Mouse (Mus musculus) forebrain, embryonic 11.5 days (tissue): ENCODE data around the gene Tbx19. TPM values are rescaled to one million over a fixed set of nuclear protein-coding genes. Genes with fewer than 3 reads are reported as not detected.

Experiments used
- ATAC-seq: fragments of 200-750 bp; cut with Nextera tagmentation; replicated peaks from 2 replicates; pipeline ENCODE4 v1.8.0; 2017; ENCODE audit warnings: moderate TSS enrichment; ENCODE audit not compliant: low FRiP score
- DNase-seq: peaks from one replicate; pipeline ENCODE4 v3.0.0-alpha.2; 2017; ENCODE audit warnings: low spot score
- H3K27ac ChIP-seq: fragments of 300-500 bp; sonication (generic); 2 replicates; pipeline ENCODE4 v1.5.1; 2014; ENCODE audit warnings: low read depth, low read length
- H3K27me3 ChIP-seq: fragments of 300-500 bp; sonication (generic); 2 replicates; pipeline ENCODE4 v1.6.1; 2014; ENCODE audit warnings: mild to moderate bottlenecking, low read length, mixed read lengths; ENCODE audit not compliant: control insufficient read depth, insufficient read depth
- H3K36me3 ChIP-seq: fragments of 300-500 bp; sonication (generic); 2 replicates; pipeline ENCODE4 v1.6.1; 2014; ENCODE audit warnings: mild to moderate bottlenecking, low read length, moderate library complexity, mixed read lengths; ENCODE audit not compliant: control insufficient read depth, insufficient read depth
- H3K4me1 ChIP-seq: fragments of 300-500 bp; sonication (generic); replicated peaks from 2 replicates; pipeline ENCODE4 v1.6.1; 2014; ENCODE audit warnings: low read length, mixed read lengths; ENCODE audit not compliant: control insufficient read depth, insufficient read depth
- H3K4me2 ChIP-seq: fragments of 300-500 bp; sonication (generic); 2 replicates; pipeline ENCODE4 v1.6.1; 2014; ENCODE audit warnings: low read depth, mild to moderate bottlenecking, low read length, moderate library complexity, mixed read lengths; ENCODE audit not compliant: severe bottlenecking
- H3K4me3 ChIP-seq: fragments of 300-500 bp; sonication (generic); 2 replicates; pipeline ENCODE4 v1.5.1; 2014; ENCODE audit warnings: low read depth, low read length
- H3K9ac ChIP-seq: fragments of 300-500 bp; sonication (generic); 2 replicates; pipeline ENCODE4 v1.6.1; 2014; ENCODE audit warnings: low read length
- H3K9me3 ChIP-seq: fragments of 300-500 bp; sonication (generic); 2 replicates; pipeline ENCODE4 v1.6.1; 2016; ENCODE audit warnings: low read length, mixed read lengths; ENCODE audit not compliant: control insufficient read depth
- WGBS: fragments of 180-500 bp; shearing (Covaris S2); extraction: QIAGEN DNeasy Blood & Tissue Kit; methylation state at CpG from one replicate; pipeline ENCODE4 v1.1.7; 2014; 5-methylcytosine and 5-hydroxymethylcytosine counted together
- polyA plus RNA-seq: library from polyadenylated mRNA; unstranded; fragments of >200 nt; fragmentation: Nextera tagmentation; extraction: Ambion mirVana; gene quantifications from 2 replicates; pipeline ENCODE4 v1.2.1, GENCODE M21; 2014

The Tbx19 gene
- polyA plus RNA-seq, 1 experiment from 2014 or later: not detected

GRCm38 (mm10) chr1:165104707-165105259, 55.8 kb downstream of the Tbx19 start:
- H3K9me3 ChIP-seq: no peaks in the 10 kb centered on the region
- DNase-seq (no peak), ATAC-seq (no peak)
- no peak overlapping the region for H3K9ac ChIP-seq
- 78% methylated on average over 7 of the region's 7 CpGs for WGBS
- no peaks in the 10 kb centered on the region for H3K36me3 ChIP-seq
- no peak overlapping the region for H3K27ac ChIP-seq
- H3K27me3 ChIP-seq: no peaks in the 10 kb centered on the region
- H3K4me3 ChIP-seq: no peak overlapping the region
- no peak overlapping the region for H3K4me2 ChIP-seq
- no peaks in the 10 kb centered on the region for H3K4me1 ChIP-seq

DNA sequence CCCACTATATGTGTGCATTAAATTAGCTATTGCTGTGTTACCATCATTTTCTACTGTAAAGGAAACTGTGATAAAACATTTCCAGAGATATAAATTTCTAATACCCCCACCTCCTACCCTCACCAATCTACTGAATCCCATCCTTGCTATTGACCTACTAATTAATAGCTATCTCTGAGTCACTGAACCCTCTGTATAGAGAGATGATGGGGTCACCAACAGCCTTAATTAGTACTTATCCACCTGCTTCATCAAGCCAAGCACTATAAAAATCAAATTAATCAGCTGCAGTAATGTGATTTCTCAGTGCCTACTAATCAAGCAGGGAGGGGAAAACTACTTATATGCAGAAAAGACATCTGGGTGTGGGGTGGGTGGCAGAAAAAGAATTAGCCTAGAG, 61.0 kb downstream of the Tbx19 start:
- no peaks in the 10 kb centered on the region for H3K27me3 ChIP-seq
- H3K27ac ChIP-seq: no peak overlapping the region
- H3K4me1 ChIP-seq: peaks cover 5% of the 10 kb centered on the region; the same call in 1 of the 2 replicates
- DNase-seq: no peak
- no peaks in the 10 kb centered on the region for H3K36me3 ChIP-seq
- no peak for ATAC-seq
- H3K9ac ChIP-seq: no peak overlapping the region
- no peaks in the 10 kb centered on the region for H3K9me3 ChIP-seq
- H3K4me3 ChIP-seq: no peak overlapping the region
- no peak overlapping the region for H3K4me2 ChIP-seq

- H3K4me3 ChIP-seq: no peak overlapping the region
- ATAC-seq: peak; percentile 71
These were observed 65.7 kb downstream of the Tbx19 start for GRCm38 (mm10) chr1:165094871-165095270.

GRCm38 (mm10) chr1:165091721-165092120, 68.9 kb downstream of the Tbx19 start:
- H3K4me3 ChIP-seq: peak overlapping the region; percentile 11
- peak; percentile 58 for ATAC-seq
- H3K9ac ChIP-seq: no peak overlapping the region
- no peak overlapping the region for H3K27ac ChIP-seq
- 10% methylated on average over 15 of the region's 15 CpGs for WGBS
- H3K27me3 ChIP-seq: no peaks in the 10 kb centered on the region
- H3K36me3 ChIP-seq: no peaks in the 10 kb centered on the region
- H3K9me3 ChIP-seq: no peaks in the 10 kb centered on the region
- DNase-seq: peak; percentile 79
- peak overlapping the region; percentile 39 for H3K4me2 ChIP-seq
- H3K4me1 ChIP-seq: peaks cover 8% of the 10 kb centered on the region; the same call in 1 of the 2 replicates

More at GRCm38 (mm10) chr1:165094871-165095270, 65.7 kb downstream of the Tbx19 start:
- no peak for DNase-seq
- Histone ChIP-seq H3K4me1 (peaks cover 8% of the 10 kb centered on the region; the same call in 1 of the 2 replicates), H3K27me3 (no peaks in the 10 kb centered on the region), H3K36me3 (no peaks in the 10 kb centered on the region), H3K9ac (no peak overlapping the region), H3K27ac (no peak overlapping the region), H3K9me3 (no peaks in the 10 kb centered on the region), H3K4me2 (no peak overlapping the region)
- WGBS: 15% methylated on average over 7 of the region's 7 CpGs

- H3K27me3 ChIP-seq: no peaks in the 10 kb centered on the region
- WGBS: 86% methylated on average over 3 of the region's 3 CpGs
- H3K9me3 ChIP-seq: no peaks in the 10 kb centered on the region
- H3K4me1 ChIP-seq: peaks cover 3% of the 10 kb centered on the region; the same call in 1 of the 2 replicates
- no peak overlapping the region for H3K27ac ChIP-seq
- no peak overlapping the region for H3K9ac ChIP-seq
- DNase-seq (no peak), ATAC-seq (no peak)
- H3K36me3 ChIP-seq: no peaks in the 10 kb centered on the region
- H3K4me3 ChIP-seq: no peak overlapping the region
- H3K4me2 ChIP-seq: no peak overlapping the region
These were observed 71.0 kb downstream of the Tbx19 start for GRCm38 (mm10) chr1:165089556-165089955.

Other genes starting within 250 kb of the Tbx19 start
- gene Xcl1, start 225.2 kb downstream of the Tbx19 start, polyA plus RNA-seq: not detected in 2 replicates
- gene Sft2d2, start 33.7 kb upstream of the Tbx19 start, polyA plus RNA-seq: 13.2 and 14.0 TPM in 2 replicates
- 104 and 109 TPM in 2 replicates for gene Tiprl, start 76.2 kb upstream of the Tbx19 start, polyA plus RNA-seq
- gene Gpr161, start 135.0 kb upstream of the Tbx19 start, polyA plus RNA-seq: 2.2 and 2.5 TPM in 2 replicates